Mouse (Mus musculus) testis, adult 2 months (tissue): ENCODE data around the gene Ubac2.

Source experiments
- CTCF ChIP-seq: fragments of 200-500 bp; IDR thresholded peaks from 2 replicates; pipeline ENCODE4 v1.5.1; 2012; ENCODE audit warnings: low read depth, mild to moderate bottlenecking, inconsistent platforms, low read length, moderate library complexity; ENCODE audit not compliant: control insufficient read depth, insufficient read depth, insufficient replicate concordance
- POLR2A ChIP-seq: fragments of 200-500 bp; IDR thresholded peaks from 2 replicates; pipeline ENCODE4 v1.6.1; 2012; ENCODE audit warnings: low read depth, mild to moderate bottlenecking, inconsistent platforms, low read length, moderate library complexity; ENCODE audit not compliant: control insufficient read depth

- TF ChIP-seq POLR2A (no peak), CTCF (no peak)
Observed at GRCm38 (mm10) chr14:121872760-121873159, 5.7 kb upstream of the Ubac2 start.
